Comparison of ENCODE assay signal across 14 mouse cellular contexts in the genomic region with DNA sequence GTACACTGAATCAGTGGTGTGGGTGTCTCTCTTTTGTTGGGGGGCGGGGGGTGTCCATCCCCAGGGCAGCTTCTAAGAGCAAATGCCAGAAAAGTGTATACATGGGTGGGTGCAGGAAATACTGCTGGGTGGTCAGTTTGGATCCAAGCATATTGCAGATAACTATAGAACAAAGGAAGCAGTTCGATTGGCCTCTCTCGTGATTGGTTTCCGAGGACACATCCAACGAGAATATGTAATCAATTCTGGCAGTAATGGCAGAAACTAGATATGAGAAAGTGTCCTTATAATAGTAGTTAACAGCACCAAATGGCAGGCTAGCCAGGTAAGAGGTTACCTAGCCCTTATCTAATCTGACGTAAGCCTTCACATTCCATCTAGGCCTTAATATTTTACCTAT.
DNase-seq lines count a peak whose midpoint lies in the region; ATAC-seq lines count a peak whose summit lies in the region.
"Had no signal": no experiment of that assay in that cellular context is flagged by ENCODE, and none has a peak within 500 bp of the region (broad histone marks: within the 10 kb centered on the region; RNA-seq: fewer than 3 reads in every experiment).

No protein-coding gene starts in this region.

- peak; percentile 36 for DNase-seq in CD4-positive, CD25-positive, alpha-beta regulatory T cell, adult 2 months (ENCODE audit: low read depth, low spot score)
- DNase-seq in retina, embryonic 14.5 days (ENCODE audit: low spot score): peak; percentile 22
- no peak for DNase-seq in retina, postnatal 1 day
- DNase-seq in embryo, embryonic 9.5 days (ENCODE audit: extremely low spot score): peak; percentile 58
- DNase-seq in telencephalon, adult 2 months (ENCODE audit: low read depth, low spot score): peak; percentile 10
- DNase-seq in spleen, postnatal 36 days (ENCODE audit: low spot score in 2 of 2): no peak
- DNase-seq in layer of hippocampus, adult 9-10 months (ENCODE audit: low spot score): no peak
- DNase-seq: cerebellum, adult 2 months; kidney, postnatal 10 days; lung, adult 18-20 months; spleen, adult 18-20 months; thymus, adult 18-20 months had no signal

- ATAC-seq in CD4-positive, CD25-positive, alpha-beta regulatory T cell, adult 4 months: no peak
- ATAC-seq: hindbrain, postnatal 0 days had no signal

Comparison
In these comparisons a context has a peak if more than half of its experiments do, and no peak if none do; other contexts are left out.
1. DNase-seq: peak in CD4-positive, CD25-positive, alpha-beta regulatory T cell, adult 2 months (single experiment), retina, embryonic 14.5 days (single experiment), embryo, embryonic 9.5 days (single experiment) and telencephalon, adult 2 months (single experiment); none in retina, postnatal 1 day (single experiment), spleen, postnatal 36 days (0 of 2) and layer of hippocampus, adult 9-10 months (single experiment).